Mouse (Mus musculus) testis, adult 2 months (tissue): Measurements from ENCODE around the gene Gfi1b. TPM values are rescaled to one million over a fixed set of nuclear protein-coding genes. Genes with fewer than 3 reads are reported as not detected.

Experiments used
- H3K27ac ChIP-seq: fragments of 200-500 bp; 2 replicates; pipeline ENCODE4 v1.5.1; 2012; ENCODE audit warnings: low read depth, low read length; ENCODE audit not compliant: control insufficient read depth, insufficient read depth
- H3K27me3 ChIP-seq: fragments of 200-500 bp; 2 replicates; pipeline ENCODE4 v1.6.1; 2012; ENCODE audit warnings: mild to moderate bottlenecking, low read length, moderate library complexity; ENCODE audit not compliant: control insufficient read depth, insufficient read depth
- H3K36me3 ChIP-seq: fragments of 200-500 bp; 2 replicates; pipeline ENCODE4 v1.6.1; 2012; ENCODE audit warnings: mild to moderate bottlenecking, low read length; ENCODE audit not compliant: control insufficient read depth, insufficient read depth
- H3K4me1 ChIP-seq: fragments of 200-500 bp; 2 replicates; pipeline ENCODE4 v1.6.1; 2012; ENCODE audit warnings: low read length; ENCODE audit not compliant: control insufficient read depth, insufficient read depth
- H3K4me3 ChIP-seq: fragments of 200-500 bp; 2 replicates; pipeline ENCODE4 v1.5.1; 2012; ENCODE audit warnings: low read depth, mild to moderate bottlenecking, low read length, moderate library complexity, mixed read lengths; ENCODE audit not compliant: control insufficient read depth
- CTCF ChIP-seq: fragments of 200-500 bp; IDR thresholded peaks from 2 replicates; pipeline ENCODE4 v1.5.1; 2012; ENCODE audit warnings: low read depth, mild to moderate bottlenecking, inconsistent platforms, low read length, moderate library complexity; ENCODE audit not compliant: control insufficient read depth, insufficient read depth, insufficient replicate concordance
- POLR2A ChIP-seq: fragments of 200-500 bp; IDR thresholded peaks from 2 replicates; pipeline ENCODE4 v1.6.1; 2012; ENCODE audit warnings: low read depth, mild to moderate bottlenecking, inconsistent platforms, low read length, moderate library complexity; ENCODE audit not compliant: control insufficient read depth
- polyA plus RNA-seq: library from polyadenylated mRNA; depleted of rRNA; stranded (reverse); fragments of >200 nt; gene quantifications from 2 replicates; pipeline ENCODE4 v1.2.3, GENCODE M21; 2012

The Gfi1b gene
- polyA plus RNA-seq, 1 experiment: 1.0 TPM

GRCm38 (mm10) chr2:28583651-28584050, 38.1 kb downstream of the Gfi1b start, which contains the start of gene Gtf3c5:
TSS of gene Gtf3c5 (minus strand) at chr2:28583751.
- no peaks in the 10 kb centered on the region for H3K36me3 ChIP-seq
- no peaks in the 10 kb centered on the region; the same call in none of the 2 replicates for H3K4me1 ChIP-seq
- TF ChIP-seq CTCF: no peak
- no peaks in the 10 kb centered on the region for H3K27me3 ChIP-seq
- H3K4me3 ChIP-seq: peak within 1 kb of the TSS; percentile 100
- H3K27ac ChIP-seq: peak within 1 kb of the TSS; percentile 97

GRCm38 (mm10) chr2:28582647-28583353, 39.0 kb downstream of the Gfi1b start:
- H3K4me3 ChIP-seq: peak overlapping the region; percentile 100
- H3K27me3 ChIP-seq: no peaks in the 10 kb centered on the region
- TF ChIP-seq POLR2A: peak; percentile 71
- no peak for TF ChIP-seq CTCF
- H3K27ac ChIP-seq: peak overlapping the region; percentile 97
- no peaks in the 10 kb centered on the region for H3K36me3 ChIP-seq
- no peaks in the 10 kb centered on the region; the same call in none of the 2 replicates for H3K4me1 ChIP-seq

GRCm38 (mm10) chr2:28578003-28578402, 43.8 kb downstream of the Gfi1b start:
- Histone ChIP-seq H3K27ac (no peak overlapping the region), H3K4me1 (no peaks in the 10 kb centered on the region; the same call in 1 of the 2 replicates), H3K27me3 (no peaks in the 10 kb centered on the region), H3K36me3 (peaks cover 5% of the 10 kb centered on the region), H3K4me3 (no peak overlapping the region)
- no peak for TF ChIP-seq POLR2A
- TF ChIP-seq CTCF: peak; percentile 55; the same call in 1 of the 2 replicates

GRCm38 (mm10) chr2:28576815-28577214, 45.0 kb downstream of the Gfi1b start:
- peaks cover 6% of the 10 kb centered on the region for H3K36me3 ChIP-seq

GRCm38 (mm10) chr2:28575341-28575740, 46.4 kb downstream of the Gfi1b start:
- Histone ChIP-seq H3K27ac (no peak overlapping the region), H3K4me1 (no peaks in the 10 kb centered on the region), H3K36me3 (peaks cover 6% of the 10 kb centered on the region), H3K4me3 (no peak overlapping the region), H3K27me3 (no peaks in the 10 kb centered on the region)
- no peak for TF ChIP-seq POLR2A
- TF ChIP-seq CTCF: no peak

More at GRCm38 (mm10) chr2:28576815-28577214, 45.0 kb downstream of the Gfi1b start:
- no peak overlapping the region for H3K27ac ChIP-seq
- TF ChIP-seq POLR2A (no peak), CTCF (no peak)
- no peak overlapping the region for H3K4me3 ChIP-seq
- no peaks in the 10 kb centered on the region for H3K27me3 ChIP-seq
- no peaks in the 10 kb centered on the region for H3K4me1 ChIP-seq

- H3K36me3 ChIP-seq: peaks cover 11% of the 10 kb centered on the region
- H3K27ac ChIP-seq: no peak overlapping the region
- H3K27me3 ChIP-seq: no peaks in the 10 kb centered on the region
- H3K4me3 ChIP-seq: no peak overlapping the region
- no peaks in the 10 kb centered on the region for H3K4me1 ChIP-seq
- TF ChIP-seq CTCF (no peak), POLR2A (no peak)
These were observed 51.9 kb downstream of the Gfi1b start for GRCm38 (mm10) chr2:28569903-28570302.

- Histone ChIP-seq H3K4me1 (no peaks in the 10 kb centered on the region), H3K36me3 (peaks cover 7% of the 10 kb centered on the region), H3K27ac (no peak overlapping the region), H3K4me3 (no peak overlapping the region), H3K27me3 (no peaks in the 10 kb centered on the region)
- TF ChIP-seq POLR2A: no peak
- no peak for TF ChIP-seq CTCF
These were observed 55.2 kb downstream of the Gfi1b start for GRCm38 (mm10) chr2:28566545-28566944.
